Mouse (Mus musculus) left cerebral cortex, adult 11 months (tissue): ENCODE data around the gene P2ry12.

Experiments
- DNase-seq: peaks from one replicate; pipeline ENCODE4 v3.0.0; 2022; ENCODE audit warnings: low spot score

The P2ry12 gene

GRCm38 (mm10) chr3:59185662-59186061, 77.0 kb downstream of the P2ry12 start:
- DNase-seq: no peak

- no peak for DNase-seq
These were observed 80.5 kb downstream of the P2ry12 start for GRCm38 (mm10) chr3:59182129-59182528.

- DNase-seq: no peak
These were observed 81.5 kb downstream of the P2ry12 start for GRCm38 (mm10) chr3:59181134-59181533.

- no peak for DNase-seq
These were observed 85.8 kb downstream of the P2ry12 start for GRCm38 (mm10) chr3:59176871-59177270.

- peak; percentile 48 for DNase-seq
These were observed 87.4 kb downstream of the P2ry12 start for GRCm38 (mm10) chr3:59175234-59175633.

- no peak for DNase-seq
These were observed 88.1 kb downstream of the P2ry12 start for GRCm38 (mm10) chr3:59174426-59175154.

GRCm38 (mm10) chr3:59169921-59170627, 92.6 kb downstream of the P2ry12 start:
- DNase-seq: no peak

- DNase-seq: no peak
These were observed 93.5 kb downstream of the P2ry12 start for GRCm38 (mm10) chr3:59169215-59169614.

- no peak for DNase-seq
These were observed 94.2 kb downstream of the P2ry12 start for GRCm38 (mm10) chr3:59168476-59168875.

GRCm38 (mm10) chr3:59167417-59168054, 95.1 kb downstream of the P2ry12 start:
- DNase-seq: no peak
